Comparison of ENCODE assay signal across 22 mouse cellular contexts in genomic region chr11:81793588-81793987, GRCm38 (mm10).
DNase-seq lines count a peak whose midpoint lies in the region; TF ChIP-seq lines count a peak whose summit lies in the region.
"Had no signal": no experiment of that assay in that cellular context is flagged by ENCODE, and none has a peak within 500 bp of the region (broad histone marks: within the 10 kb centered on the region; RNA-seq: fewer than 3 reads in every experiment).

No protein-coding gene starts in this region.

- intact Hi-C loops in left cerebral cortex, adult 2 months (cut with DNase I): no loop called here
- intact Hi-C loops in left cerebral cortex, postnatal 14 days (cut with DNase I): no loop called here

- peak in 1 of 2 experiments; percentile 16 for DNase-seq in left cerebral cortex, adult 2 months (ENCODE audit: extremely low spot score in 1 of 2, low spot score in 2 of 2)
- no peak for DNase-seq in left cerebral cortex, postnatal 14 days (ENCODE audit: low spot score in 2 of 2)
- DNase-seq in right cerebral cortex, adult 2 months (ENCODE audit: low spot score in 2 of 2): peak; percentile 31 to 44
- DNase-seq in right cerebral cortex, postnatal 36 days (ENCODE audit: low spot score in 2 of 2): no peak
- no peak for DNase-seq in embryo, embryonic 10 days (ENCODE audit: low spot score)
- DNase-seq: adrenal gland, adult 8-10 months; adrenal gland, postnatal 25 days; cerebellum, adult 18-20 months; cerebellum, adult 9-10 months; cerebellum, postnatal 14 days; embryo, embryonic 11 days; gastrocnemius, adult 2 months; gastrocnemius, postnatal 14 days; heart, adult 11 months had no signal

- 32% methylated on average over 2 of the region's 2 CpGs for WGBS in olfactory bulb, adult 2 months

- H3K4me3 ChIP-seq in left cerebral cortex, adult 2 months: no peak overlapping the region
- H3K4me3 ChIP-seq in olfactory bulb, adult 2 months (ENCODE audit: insufficient read depth, low read depth, low read length): no peak overlapping the region
- H3K4me3 ChIP-seq: embryonic facial prominence, embryonic 10.5 days; embryonic facial prominence, embryonic 13.5 days; erythroblast, embryonic 14.5 days; forebrain, embryonic 12.5 days; forebrain, embryonic 15.5 days; gastrocnemius, adult 2 months; hindbrain, embryonic 12.5 days; hindbrain, embryonic 15.5 days had no signal

- no peak for TF ChIP-seq CTCF in left cerebral cortex, adult 2 months (IDR thresholded peaks at IDR 0.05)
- TF ChIP-seq CTCF in olfactory bulb, adult 2 months (IDR thresholded peaks at IDR 0.05; ENCODE audit: insufficient read depth, low read depth, low read length): no peak

- peaks cover 9% of the 10 kb centered on the region; the same call in 1 of the 2 replicates for H3K4me1 ChIP-seq in olfactory bulb, adult 2 months (ENCODE audit: control insufficient read depth, insufficient read depth, low read length)
- H3K4me1 ChIP-seq: embryonic facial prominence, embryonic 10.5 days; forebrain, embryonic 15.5 days had no signal

- no peak for TF ChIP-seq POLR2A in olfactory bulb, adult 2 months (IDR thresholded peaks at IDR 0.05; ENCODE audit: insufficient read depth, low read depth, low read length)

- H3K27ac ChIP-seq in left cerebral cortex, adult 2 months: peak overlapping the region; percentile 71
- 0 out of 2 replicates have a peak overlapping the region, but pooled peaks have one; percentile 2 for H3K27ac ChIP-seq in olfactory bulb, adult 2 months (ENCODE audit: insufficient read depth, low read depth, low read length)
- H3K27ac ChIP-seq: embryonic facial prominence, embryonic 10.5 days; embryonic facial prominence, embryonic 13.5 days; forebrain, embryonic 12.5 days; forebrain, embryonic 15.5 days; gastrocnemius, adult 2 months; hindbrain, embryonic 12.5 days; hindbrain, embryonic 15.5 days had no signal

Comparison
In these comparisons a context has a peak if more than half of its experiments do, and no peak if none do; other contexts are left out.
1. DNase-seq: peak in right cerebral cortex, adult 2 months (2 of 2); none in left cerebral cortex, postnatal 14 days (0 of 2), right cerebral cortex, postnatal 36 days (0 of 2) and embryo, embryonic 10 days (single experiment).